Mouse (Mus musculus) MN1 (cell line): ENCODE measurements around the gene Usp29.

Experiments
- DNase-seq: peaks from one replicate; pipeline ENCODE4 v3.0.0-alpha.2; 2016; ENCODE audit warnings: low spot score

Gene Usp29

GRCm38 (mm10) chr7:6816706-6817376, 86.5 kb downstream of the Usp29 start:
- DNase-seq = no peak

- DNase-seq = no peak
Measured at GRCm38 (mm10) chr7:6820296-6820695, 89.9 kb downstream of the Usp29 start.

- no peak for DNase-seq
Measured at GRCm38 (mm10) chr7:6822633-6823032, 92.3 kb downstream of the Usp29 start.

- DNase-seq = no peak
Measured at GRCm38 (mm10) chr7:6823673-6824072, 93.3 kb downstream of the Usp29 start.

GRCm38 (mm10) chr7:6825966-6826647, 95.7 kb downstream of the Usp29 start:
- no peak for DNase-seq

GRCm38 (mm10) chr7:6829148-6829547, 98.8 kb downstream of the Usp29 start:
- no peak for DNase-seq

- DNase-seq = no peak
Measured at GRCm38 (mm10) chr7:6834950-6835349, 104.6 kb downstream of the Usp29 start.

- no peak for DNase-seq
Measured at GRCm38 (mm10) chr7:6835351-6835750, 105.0 kb downstream of the Usp29 start.

GRCm38 (mm10) chr7:6837297-6837925, 107.0 kb downstream of the Usp29 start:
- DNase-seq = no peak

- DNase-seq = no peak
Measured at GRCm38 (mm10) chr7:6837926-6838554, 107.7 kb downstream of the Usp29 start.

- DNase-seq = no peak
Measured at GRCm38 (mm10) chr7:6840860-6841259, 110.5 kb downstream of the Usp29 start.

- no peak for DNase-seq
Measured at GRCm38 (mm10) chr7:6849495-6849894, 119.1 kb downstream of the Usp29 start.

- no peak for DNase-seq
Measured at GRCm38 (mm10) chr7:6850321-6850720, 119.9 kb downstream of the Usp29 start.

GRCm38 (mm10) chr7:6851256-6851655, 120.9 kb downstream of the Usp29 start:
- no peak for DNase-seq

GRCm38 (mm10) chr7:6851717-6852503, 121.5 kb downstream of the Usp29 start:
- no peak for DNase-seq

GRCm38 (mm10) chr7:6855613-6856405, 125.4 kb downstream of the Usp29 start:
- no peak for DNase-seq

- no peak for DNase-seq
Measured at GRCm38 (mm10) chr7:6858694-6859270, 128.4 kb downstream of the Usp29 start.

GRCm38 (mm10) chr7:6860689-6861088, 130.3 kb downstream of the Usp29 start:
- DNase-seq = no peak

GRCm38 (mm10) chr7:6866351-6866750, 136.0 kb downstream of the Usp29 start:
- DNase-seq = no peak

GRCm38 (mm10) chr7:6868831-6869230, 138.5 kb downstream of the Usp29 start:
- DNase-seq = no peak

- no peak for DNase-seq
Measured at GRCm38 (mm10) chr7:6869556-6869955, 139.2 kb downstream of the Usp29 start.
